Mouse (Mus musculus) E14TG2a.4 (cell line): Measurements from ENCODE around the gene Cplx2.

ENCODE experiments used
- CTCF ChIP-seq: conservative IDR thresholded peaks from 2 replicates; pipeline ENCODE4 v1.5.1; 2014; ENCODE audit warnings: low read length
- NANOG ChIP-seq: IDR thresholded peaks from 2 replicates; pipeline ENCODE4 v1.6.1; 2014; ENCODE audit warnings: borderline replicate concordance, low read length, mixed read lengths
- POU5F1 ChIP-seq: IDR thresholded peaks from 2 replicates; pipeline ENCODE4 v1.6.1; 2014; ENCODE audit warnings: low read length, borderline replicate concordance

- no peak for TF ChIP-seq CTCF
- TF ChIP-seq POU5F1, result no peak
- no peak for TF ChIP-seq NANOG
These were observed 19.4 kb downstream of the Cplx2 start for GRCm38 (mm10) chr13:54390565-54391013.
